Mouse (Mus musculus) thymus, postnatal 4 days (tissue): Measurements from ENCODE around the gene C1galt1.

ENCODE experiments used
- DNase-seq: peaks from one replicate; pipeline ENCODE4 v3.0.0; 2021

The C1galt1 gene

DNA sequence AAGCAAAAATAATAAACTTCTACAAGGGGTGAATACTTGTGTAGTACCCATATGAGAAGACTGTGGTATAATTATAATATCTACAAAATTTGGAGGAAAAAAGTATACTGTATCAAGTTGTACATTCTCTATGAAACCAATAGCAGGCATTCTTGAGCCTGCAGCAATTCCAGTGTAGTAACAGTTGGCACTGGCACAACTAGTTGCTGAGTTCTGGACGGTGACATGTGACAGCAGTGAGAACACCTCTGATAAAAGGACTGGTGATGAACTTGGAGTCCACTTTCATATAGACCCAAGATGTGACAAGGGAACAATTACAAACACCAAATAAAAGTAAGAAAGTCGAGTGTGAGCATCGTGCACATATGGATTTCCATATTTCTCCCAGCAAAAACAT is 14.5 kb downstream of the C1galt1 start:
- no peak for DNase-seq

- DNase-seq = no peak
Measured at GRCm38 (mm10) chr6:7861033-7861432, 16.4 kb downstream of the C1galt1 start.

GRCm38 (mm10) chr6:7863354-7863753 is 18.7 kb downstream of the C1galt1 start:
- DNase-seq = no peak

GRCm38 (mm10) chr6:7876836-7877235 is 32.2 kb downstream of the C1galt1 start:
- no peak for DNase-seq

GRCm38 (mm10) chr6:7881595-7882128 is 37.0 kb downstream of the C1galt1 start:
- no peak for DNase-seq

DNA sequence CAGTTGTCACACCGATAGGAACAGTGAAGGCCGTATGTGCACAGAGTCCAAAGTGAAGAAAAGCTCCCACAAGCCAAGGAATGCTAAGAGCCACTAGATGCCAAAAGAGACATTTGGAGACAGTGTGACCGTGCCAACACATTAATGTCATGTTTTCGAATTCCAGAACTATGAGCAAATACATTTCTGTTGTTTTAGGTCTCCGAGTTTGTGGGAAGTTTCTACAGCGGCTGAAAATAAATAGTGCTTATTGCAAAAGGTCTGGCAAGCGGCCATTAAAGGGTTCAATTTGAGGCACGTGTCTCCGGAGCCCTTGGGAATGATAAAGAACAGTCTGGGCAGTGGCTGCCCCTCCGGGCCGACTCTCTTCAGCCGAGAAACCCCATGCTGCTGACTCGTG is 37.9 kb downstream of the C1galt1 start:
- DNase-seq = no peak

GRCm38 (mm10) chr6:7885994-7886684 is 41.5 kb downstream of the C1galt1 start:
- DNase-seq = no peak

DNA sequence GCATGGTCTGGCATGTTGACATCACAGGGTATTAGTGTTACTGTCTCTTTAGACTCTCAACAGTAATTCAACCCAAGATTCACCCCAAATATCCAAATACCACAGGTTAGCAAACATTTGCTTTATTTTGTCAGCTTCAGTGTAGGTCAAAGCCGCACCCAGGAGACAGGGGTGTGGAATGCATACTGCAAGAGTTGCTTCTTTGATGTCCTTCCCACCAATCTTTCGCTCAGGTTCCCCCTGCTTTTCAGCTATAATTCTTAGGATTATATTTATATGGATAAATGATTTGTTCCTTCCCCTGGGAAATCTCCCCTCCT is 42.0 kb downstream of the C1galt1 start:
- DNase-seq = no peak

DNA sequence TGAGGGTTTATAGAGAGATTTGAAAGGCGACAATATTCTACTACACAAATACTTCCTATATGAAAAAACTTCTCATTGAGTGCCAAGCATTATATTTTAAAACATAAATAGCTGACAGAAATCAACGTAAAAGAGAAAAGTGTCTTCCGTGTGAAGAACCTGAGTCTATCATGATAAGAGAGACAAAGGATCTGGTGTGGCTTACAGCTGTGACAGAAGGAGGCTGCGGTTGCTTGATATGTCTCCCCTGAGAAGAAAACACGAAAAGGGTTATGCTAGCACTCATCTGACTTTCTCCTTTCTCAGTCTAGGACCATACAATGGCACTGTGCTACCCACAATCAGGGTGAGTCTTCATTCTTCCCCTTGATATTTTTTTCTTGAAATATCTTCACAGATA is 51.7 kb downstream of the C1galt1 start:
- no peak for DNase-seq

DNA sequence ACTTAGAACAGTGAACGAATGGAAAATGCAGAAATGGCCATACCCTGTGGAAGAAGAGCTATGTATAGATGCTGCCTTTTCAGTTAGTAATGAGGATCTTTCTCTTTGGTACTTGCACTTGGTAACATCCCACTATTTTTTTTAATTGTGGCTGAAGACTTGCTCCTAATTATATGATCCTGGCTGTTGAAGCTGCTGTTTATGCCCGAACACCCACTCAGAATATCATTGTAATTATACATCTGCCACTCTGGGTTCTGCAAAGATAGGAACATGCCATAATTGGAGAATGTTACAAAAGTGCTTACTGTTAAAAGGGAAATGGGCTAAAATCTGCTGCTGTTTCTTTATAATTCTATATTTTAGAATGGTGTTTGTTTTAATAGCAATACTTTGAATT is 67.4 kb downstream of the C1galt1 start:
- no peak for DNase-seq
